Mouse (Mus musculus) left cerebral cortex, postnatal 25 days (tissue): ENCODE measurements around the gene Emc9. TPM values are rescaled to one million over a fixed set of nuclear protein-coding genes. Genes with fewer than 3 reads are reported as not detected.
A peak's percentile ranks its signal among the peaks of the same experiment; 100 is the strongest.

Experiments
- DNase-seq, 2 experiments: peaks; one replicate each; pipeline ENCODE4 v3.0.0; 2022; ENCODE audit warnings: low spot score in 2 of 2, mixed read lengths in 1 of 2
- intact Hi-C: fragments of 180-260 bp; cut with DNase I; formaldehyde crosslinking; loops from one replicate; pipeline ENCODE4 v1.15.1; 2025
- total RNA-seq, 2 experiments: library from RNA; stranded (reverse); gene quantifications; 2 replicates each; pipeline ENCODE4 v1.2.3; 2021

Emc9 gene
- total RNA-seq, 2 experiments from 2014 or later, result 38.1 to 41.5 TPM

DNA sequence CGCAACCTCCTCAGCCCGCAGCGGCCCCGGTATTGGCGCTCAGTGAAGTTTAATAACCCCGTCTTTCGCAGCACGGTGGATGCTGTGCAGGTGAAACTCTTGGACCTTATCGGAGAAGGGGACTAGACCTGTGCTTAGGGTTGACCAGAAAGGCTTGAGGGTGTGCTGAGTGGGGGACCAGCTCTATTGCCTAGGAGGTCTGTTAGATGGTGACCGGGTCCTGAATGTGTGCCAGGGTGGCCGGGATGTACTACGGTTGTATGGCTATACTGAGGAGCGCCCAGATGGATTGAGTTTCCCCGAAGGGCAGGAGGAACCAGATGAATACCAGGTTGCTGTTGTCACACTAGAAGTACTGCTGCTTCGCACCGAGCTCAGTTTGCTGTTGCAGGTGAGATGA, 7.1 kb upstream of the Emc9 start:
- no peak for DNase-seq
- intact Hi-C loops, result loop anchor here (5.0 kb wide), 1 partner anchor 45 kb away; the partner anchor contains the start of genes Gm49378 and Ipo4

GRCm38 (mm10) chr14:55591331-55591891, 6.3 kb upstream of the Emc9 start, which contains the start of gene Rnf31:
Gene Rnf31 (plus strand): TSS chr14:55591708.
- DNase-seq, result peak; percentile 93 to 98
- intact Hi-C loops, result loop anchor here (5.0 kb wide), 1 partner anchor 46 kb away; the partner anchor contains the start of genes Gm49378 and Ipo4

GRCm38 (mm10) chr14:55590748-55591330, 5.7 kb upstream of the Emc9 start, which contains the start of gene Psme2:
Gene Psme2 (minus strand): TSS chr14:55591113.
- peak; percentile 88 to 97 for DNase-seq
- intact Hi-C loops, result loop anchor here (5.0 kb wide), 1 partner anchor 46 kb away; the partner anchor contains the start of genes Gm49378 and Ipo4

DNA sequence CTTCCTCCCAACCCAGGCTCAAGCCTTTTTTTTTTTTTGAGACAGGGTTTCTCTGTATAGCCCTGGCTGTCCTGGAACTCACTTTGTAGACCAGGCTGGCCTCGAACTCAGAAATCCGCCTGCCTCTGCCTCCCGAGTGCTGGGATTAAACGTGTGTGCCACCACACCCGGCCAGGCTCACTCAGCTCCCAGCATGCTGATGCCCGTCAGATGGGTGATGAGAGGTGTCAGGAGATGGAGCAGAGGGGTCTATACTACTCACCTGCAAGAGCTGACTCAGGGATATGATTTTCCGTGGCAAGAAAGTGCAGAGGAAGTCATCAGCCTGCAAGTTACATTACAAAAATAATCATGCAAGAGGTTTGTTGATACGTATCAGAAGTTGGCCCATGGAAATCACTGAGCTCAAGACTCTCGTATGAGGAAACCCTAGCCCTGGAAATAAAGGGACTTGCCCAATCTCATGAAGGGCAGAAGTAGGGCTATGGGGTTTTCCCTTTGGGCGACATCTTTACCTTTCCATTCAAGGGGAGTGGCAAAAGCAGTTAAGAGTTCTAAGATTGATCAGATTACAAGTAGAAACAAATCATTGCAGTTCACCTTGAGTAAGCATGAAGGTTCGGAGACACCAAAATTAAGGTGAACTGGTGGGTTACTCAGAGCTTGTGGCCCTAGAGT, 4.8 kb upstream of the Emc9 start:
- no peak for DNase-seq
- intact Hi-C loops, result loop anchor here (5.0 kb wide), 1 partner anchor 47 kb away; the partner anchor contains the start of genes Gm49378 and Ipo4

GRCm38 (mm10) chr14:55589271-55589670, 4.2 kb upstream of the Emc9 start:
- intact Hi-C loops, result no loop called here
- no peak for DNase-seq

GRCm38 (mm10) chr14:55586149-55586548, 1.0 kb upstream of the Emc9 start:
- intact Hi-C loops, result no loop called here

DNA sequence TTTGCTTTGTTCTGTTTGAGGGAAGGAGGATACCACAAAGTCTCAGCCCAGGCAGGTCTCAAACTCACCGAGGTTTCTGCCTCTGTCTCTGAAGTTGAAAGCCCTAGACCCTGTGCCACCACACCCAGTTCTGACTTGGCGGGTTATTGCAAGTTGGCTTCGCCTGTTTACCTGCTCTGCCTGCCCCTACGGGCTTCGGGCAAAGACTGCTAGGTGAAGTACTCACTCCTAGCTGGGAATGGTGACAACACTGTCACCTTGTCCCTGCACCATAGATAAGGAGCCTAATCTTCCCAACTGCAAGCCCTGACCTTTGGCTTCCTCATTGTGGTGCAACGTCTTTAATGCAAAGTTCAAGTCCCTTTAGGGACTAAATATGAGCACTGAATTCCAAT, 461 bp upstream of the Emc9 start:
- intact Hi-C loops, result no loop called here
- no peak for DNase-seq

More at GRCm38 (mm10) chr14:55586149-55586548, 1.0 kb upstream of the Emc9 start:
- no peak for DNase-seq

DNA sequence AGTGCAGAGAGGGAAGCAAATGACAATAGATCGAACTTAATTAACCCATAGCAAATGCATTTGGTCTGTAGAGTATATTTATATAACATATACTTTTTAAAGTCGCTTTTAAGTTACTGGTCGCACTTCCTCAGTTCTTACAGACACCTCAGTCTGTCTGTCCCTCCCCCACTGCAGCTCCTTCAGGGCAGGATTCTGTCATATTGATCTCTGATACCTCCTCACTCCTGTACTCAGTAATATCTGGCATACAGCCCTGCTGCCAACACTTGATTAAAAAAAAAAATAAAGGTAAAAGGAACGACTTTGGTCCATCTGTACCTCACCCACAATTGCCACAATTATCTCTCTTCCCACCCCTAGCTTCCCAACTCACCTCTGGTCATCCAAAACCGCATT, 800 bp downstream of the Emc9 start:
- no peak for DNase-seq
- intact Hi-C loops, result no loop called here

GRCm38 (mm10) chr14:55581981-55582681, 3.0 kb downstream of the Emc9 start:
- intact Hi-C loops, result no loop called here
- DNase-seq, result no peak

GRCm38 (mm10) chr14:55580731-55581130, 4.4 kb downstream of the Emc9 start:
- intact Hi-C loops, result no loop called here
- DNase-seq, result no peak

- no peak for DNase-seq
- intact Hi-C loops, result loop anchor here (2.0 kb wide), 1 partner anchor 19 kb away; the partner anchor contains the start of genes A730061H03Rik and Dcaf11
These were observed 5.3 kb downstream of the Emc9 start for GRCm38 (mm10) chr14:55579511-55580496.

DNA sequence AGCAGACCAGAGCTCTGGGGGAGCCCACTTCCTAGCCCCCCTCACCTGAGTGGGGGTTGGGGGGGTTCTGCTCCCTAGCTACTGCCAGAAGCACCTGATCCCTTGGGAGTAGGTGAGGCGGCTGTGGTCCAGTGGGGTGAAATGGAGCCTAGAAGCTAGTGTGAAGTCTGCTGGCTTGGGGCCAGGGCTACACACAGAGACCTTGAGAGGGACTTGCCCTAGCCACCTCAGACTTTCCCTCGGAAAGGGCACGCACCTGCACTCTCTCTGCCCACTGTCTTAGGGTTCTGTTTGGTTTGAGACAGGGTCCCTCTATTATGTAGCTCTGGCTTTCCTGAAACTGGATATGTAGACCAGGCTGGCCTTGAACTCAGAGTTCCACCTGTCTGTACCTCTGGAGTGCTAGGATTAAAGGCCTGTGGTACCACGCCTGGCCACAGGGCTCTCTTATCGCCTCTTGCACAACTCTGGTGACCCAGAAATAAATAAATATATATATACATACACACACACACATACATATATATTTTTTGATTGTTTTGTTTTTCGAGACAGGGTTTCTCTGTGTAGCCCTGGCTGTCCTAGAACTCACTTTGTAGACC, 6.3 kb downstream of the Emc9 start:
- no peak for DNase-seq
- intact Hi-C loops, result loop anchor here (2.0 kb wide), 1 partner anchor 18 kb away; the partner anchor contains the start of genes A730061H03Rik and Dcaf11

DNA sequence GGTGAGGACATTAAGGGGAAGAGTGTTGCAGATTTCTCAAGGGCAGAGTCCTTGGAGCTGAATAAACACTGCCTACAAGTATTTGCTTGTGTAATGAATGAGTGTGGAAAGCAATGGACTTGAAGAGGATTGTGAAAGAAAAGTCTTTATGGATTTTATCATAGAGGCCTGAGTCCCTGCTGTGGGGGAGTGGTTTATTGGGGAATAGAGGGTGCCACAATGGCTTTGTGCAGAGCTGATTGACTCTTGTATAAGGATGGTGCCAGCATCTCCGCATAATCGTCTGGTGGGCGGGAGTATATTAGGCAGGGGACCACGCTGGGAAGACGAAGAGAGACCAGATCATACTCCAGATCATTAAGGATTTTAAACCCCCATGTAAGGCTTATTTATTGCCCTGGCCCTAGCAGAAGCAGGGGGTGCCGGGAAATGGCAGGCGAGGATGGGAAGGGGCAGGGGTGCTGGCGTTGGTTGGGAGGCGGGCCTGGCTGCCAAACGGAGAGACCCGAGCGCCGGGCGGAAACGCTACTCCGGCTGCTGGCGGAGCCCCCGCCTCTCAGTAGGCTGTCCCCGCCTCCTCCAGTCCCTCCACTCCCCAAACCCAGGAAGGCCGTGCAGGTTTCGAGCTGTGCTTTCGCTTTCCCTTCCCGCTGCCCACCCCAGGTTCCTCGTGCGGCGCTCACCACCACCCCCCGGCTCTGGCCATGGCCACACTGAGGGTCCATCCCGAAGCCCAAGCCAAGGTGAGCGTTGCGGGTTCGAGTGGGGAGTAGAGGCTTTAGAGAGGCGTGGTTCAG, 7.0 kb downstream of the Emc9 start, which contains the start of gene Psme1:
Psme1 (plus strand) TSS at position 253 of the 797 bp plus-strand sequence.
- DNase-seq, result peak; percentile 67 to 70
- intact Hi-C loops, result loop anchor here (2.0 kb wide), 1 partner anchor 17 kb away; the partner anchor contains the start of genes A730061H03Rik and Dcaf11

- DNase-seq, result no peak
- intact Hi-C loops, result no loop called here
These were observed 8.7 kb downstream of the Emc9 start for GRCm38 (mm10) chr14:55576376-55576775.

DNA sequence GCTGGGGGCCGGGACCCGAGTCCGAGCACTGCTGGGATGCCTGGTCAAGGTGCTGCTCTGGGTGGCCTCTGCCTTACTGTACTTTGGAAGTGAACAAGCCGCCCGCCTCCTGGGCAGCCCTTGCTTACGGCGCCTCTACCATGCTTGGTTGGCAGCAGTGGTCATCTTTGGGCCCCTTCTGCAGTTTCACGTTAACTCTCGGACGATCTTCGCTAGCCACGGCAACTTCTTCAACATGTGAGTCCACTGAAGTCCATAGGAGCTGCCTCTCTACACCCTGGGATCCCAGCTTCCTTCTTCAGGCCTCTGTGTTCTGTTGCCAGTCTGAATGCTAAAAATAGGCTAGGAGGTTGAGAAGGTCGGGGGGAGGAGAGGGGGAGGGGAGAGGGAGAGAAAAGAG, 9.4 kb downstream of the Emc9 start:
- intact Hi-C loops, result no loop called here
- DNase-seq, result no peak

DNA sequence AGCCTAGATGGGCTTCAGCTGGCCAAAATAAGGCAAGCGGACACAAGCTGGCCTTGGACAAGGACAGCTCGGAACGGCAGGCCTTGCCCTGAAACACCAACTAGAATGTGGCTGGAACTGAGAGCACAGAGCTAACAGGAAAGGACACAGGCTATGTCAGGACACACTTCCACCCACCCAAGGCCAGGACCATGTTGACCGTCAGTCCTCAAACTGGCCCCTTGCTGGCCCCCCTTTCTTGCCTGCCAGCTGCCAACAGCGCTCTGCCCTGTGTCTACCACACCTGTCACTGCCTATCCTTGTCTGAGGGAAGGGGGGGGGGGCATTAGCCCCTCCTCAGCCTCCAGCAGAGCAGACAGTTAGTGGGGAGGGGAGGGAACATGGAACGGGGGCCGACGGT, 9.8 kb downstream of the Emc9 start, which contains the start of gene Fitm1:
Fitm1 (plus strand) TSS at position 316 of the 400 bp plus-strand sequence.
- intact Hi-C loops, result no loop called here

GRCm38 (mm10) chr14:55571760-55572159, 13.3 kb downstream of the Emc9 start:
- DNase-seq, result no peak
- intact Hi-C loops, result no loop called here

More for the DNA sequence above, 9.8 kb downstream of the Emc9 start, which contains the start of gene Fitm1:
- DNase-seq, result no peak
